In genomic region chr15:93519836-93520826, GRCm38 (mm10) we compare ENCODE assay signal across 8 mouse cellular contexts.
A peak's percentile ranks its signal among the peaks of the same experiment; 100 is the strongest.
DNase-seq lines count a peak whose midpoint lies in the region; ATAC-seq and TF ChIP-seq lines count a peak whose summit lies in the region.

No protein-coding gene starts in this region.

- no peak for DNase-seq in kidney, adult 18-20 months
- DNase-seq in forebrain, embryonic 14.5 days (ENCODE audit: low spot score), result peak; percentile 63
- peak; percentile 88 for DNase-seq in midbrain, embryonic 11.5 days (ENCODE audit: low spot score, missing footprints)
- no peak for DNase-seq in thymus, adult 2 months
- DNase-seq in urinary bladder, adult 18-20 months (ENCODE audit: low spot score in 2 of 2), result no peak

- H3K4me1 ChIP-seq in kidney, embryonic 14.5 days (ENCODE audit: control insufficient read depth, insufficient read depth, low read length), result peaks cover 30% of the 10 kb centered on the region
- H3K4me1 ChIP-seq in forebrain, embryonic 14.5 days (ENCODE audit: control insufficient read depth, insufficient read depth, low read length), result peaks cover 8% of the 10 kb centered on the region; the same call in 1 of the 2 replicates
- H3K4me1 ChIP-seq in intestine, embryonic 16.5 days (ENCODE audit: control insufficient read depth, insufficient read depth, low read length), result peaks cover 20% of the 10 kb centered on the region
- peaks cover 12% of the 10 kb centered on the region; the same call in 1 of the 2 replicates for H3K4me1 ChIP-seq in midbrain, embryonic 11.5 days (ENCODE audit: control insufficient read depth, insufficient read depth, low read length)
- peaks cover 5% of the 10 kb centered on the region; the same call in 1 of the 2 replicates for H3K4me1 ChIP-seq in thymus, adult 2 months (replicated peaks; ENCODE audit: control insufficient read depth, insufficient read depth, low read length)

- no peak for TF ChIP-seq POLR2A in thymus, adult 2 months (IDR thresholded peaks at IDR 0.05; ENCODE audit: control insufficient read depth, extremely low read depth, insufficient read depth, low read length, poor library complexity)

- no peaks in the 10 kb centered on the region for H3K9me3 ChIP-seq in kidney, embryonic 14.5 days (ENCODE audit: control insufficient read depth, low read length)
- no peaks in the 10 kb centered on the region for H3K9me3 ChIP-seq in forebrain, embryonic 14.5 days (replicated peaks; ENCODE audit: control insufficient read depth, low read length)
- no peaks in the 10 kb centered on the region for H3K9me3 ChIP-seq in intestine, embryonic 16.5 days (ENCODE audit: control insufficient read depth, low read length)
- H3K9me3 ChIP-seq in midbrain, embryonic 11.5 days (ENCODE audit: control insufficient read depth, low read length), result no peaks in the 10 kb centered on the region

- 10% methylated on average over 17 of the region's 17 CpGs for WGBS in kidney, embryonic 14.5 days
- WGBS in forebrain, embryonic 14.5 days, result 10% methylated on average over 17 of the region's 17 CpGs
- WGBS in intestine, embryonic 16.5 days, result 15% methylated on average over 17 of the region's 17 CpGs
- WGBS in midbrain, embryonic 11.5 days, result 7% methylated on average over 17 of the region's 17 CpGs
- WGBS in thymus, adult 2 months, result 37% methylated on average over 17 of the region's 17 CpGs

- TF ChIP-seq CTCF in thymus, adult 2 months (IDR thresholded peaks at IDR 0.05; ENCODE audit: borderline replicate concordance, control insufficient read depth, extremely low read depth, insufficient read depth, low read length, poor library complexity), result no peak

- H3K27me3 ChIP-seq in kidney, embryonic 14.5 days (ENCODE audit: control insufficient read depth, insufficient read depth, low read length), result no peaks in the 10 kb centered on the region
- H3K27me3 ChIP-seq in forebrain, embryonic 14.5 days (replicated peaks; ENCODE audit: control insufficient read depth, insufficient read depth, low read length), result no peaks in the 10 kb centered on the region
- H3K27me3 ChIP-seq in intestine, embryonic 16.5 days (replicated peaks; ENCODE audit: control insufficient read depth, insufficient read depth, low read length), result no peaks in the 10 kb centered on the region
- H3K27me3 ChIP-seq in midbrain, embryonic 11.5 days (ENCODE audit: control insufficient read depth, insufficient read depth, low read length), result peaks cover 27% of the 10 kb centered on the region
- H3K27me3 ChIP-seq in thymus, adult 2 months (ENCODE audit: control insufficient read depth, insufficient read depth, low read length), result no peaks in the 10 kb centered on the region

- no peak for ATAC-seq in kidney, embryonic 14.5 days (ENCODE audit: low FRiP score, low TSS enrichment)
- ATAC-seq in forebrain, embryonic 14.5 days, result no peak; the same call in 1 of the 2 replicates
- ATAC-seq in intestine, embryonic 16.5 days, result peak; percentile 38; the same call in 1 of the 2 replicates
- no peak for ATAC-seq in midbrain, embryonic 11.5 days (ENCODE audit: low FRiP score)
- no peak for ATAC-seq in megakaryocyte progenitor cell, adult 5-6 weeks (replicated peaks; ENCODE audit: poor library complexity)

- peak overlapping the region; percentile 79 for H3K9ac ChIP-seq in kidney, embryonic 14.5 days (ENCODE audit: low read depth, low read length)
- H3K9ac ChIP-seq in forebrain, embryonic 14.5 days (ENCODE audit: low read length), result peak overlapping the region; percentile 67; the same call in 1 of the 2 replicates
- H3K9ac ChIP-seq in intestine, embryonic 16.5 days (ENCODE audit: low read depth, low read length), result peak overlapping the region; percentile 76
- no peak overlapping the region; the same call in 1 of the 2 replicates for H3K9ac ChIP-seq in midbrain, embryonic 11.5 days (ENCODE audit: low read length)

- peak overlapping the region; percentile 95 for H3K4me2 ChIP-seq in kidney, embryonic 14.5 days (replicated peaks; ENCODE audit: low read depth, low read length)
- H3K4me2 ChIP-seq in forebrain, embryonic 14.5 days (ENCODE audit: low read length), result peak overlapping the region; percentile 95
- H3K4me2 ChIP-seq in intestine, embryonic 16.5 days (ENCODE audit: low read depth, low read length), result peak overlapping the region; percentile 94
- H3K4me2 ChIP-seq in midbrain, embryonic 11.5 days, result peak overlapping the region; percentile 91

- H3K27ac ChIP-seq in kidney, embryonic 14.5 days (ENCODE audit: low read depth, low read length), result peak overlapping the region; percentile 80
- no peak overlapping the region for H3K27ac ChIP-seq in forebrain, embryonic 14.5 days (ENCODE audit: low read depth, low read length)
- peak overlapping the region; percentile 85 for H3K27ac ChIP-seq in intestine, embryonic 16.5 days (ENCODE audit: low read length)
- H3K27ac ChIP-seq in midbrain, embryonic 11.5 days (ENCODE audit: low read depth, low read length), result no peak overlapping the region
- H3K27ac ChIP-seq in thymus, adult 2 months (ENCODE audit: control insufficient read depth, insufficient read depth, low read length), result no peak overlapping the region

- no peaks in the 10 kb centered on the region for H3K36me3 ChIP-seq in kidney, embryonic 14.5 days (ENCODE audit: control insufficient read depth, insufficient read depth, low read length)
- H3K36me3 ChIP-seq in forebrain, embryonic 14.5 days (ENCODE audit: control insufficient read depth, insufficient read depth, low read length), result no peaks in the 10 kb centered on the region
- no peaks in the 10 kb centered on the region for H3K36me3 ChIP-seq in intestine, embryonic 16.5 days (ENCODE audit: control insufficient read depth, insufficient read depth, low read length)
- no peaks in the 10 kb centered on the region for H3K36me3 ChIP-seq in midbrain, embryonic 11.5 days (ENCODE audit: control insufficient read depth, insufficient read depth, low read length)
- no peaks in the 10 kb centered on the region for H3K36me3 ChIP-seq in thymus, adult 2 months (ENCODE audit: control insufficient read depth, insufficient read depth, low read length)

- peak overlapping the region; percentile 79 for H3K4me3 ChIP-seq in kidney, embryonic 14.5 days (ENCODE audit: low read length)
- peak overlapping the region; percentile 67 for H3K4me3 ChIP-seq in forebrain, embryonic 14.5 days (ENCODE audit: low read depth, low read length)
- peak overlapping the region; percentile 82 for H3K4me3 ChIP-seq in intestine, embryonic 16.5 days (ENCODE audit: low read length)
- peak overlapping the region; percentile 65 for H3K4me3 ChIP-seq in midbrain, embryonic 11.5 days (ENCODE audit: low read depth, low read length)
- no peak overlapping the region for H3K4me3 ChIP-seq in thymus, adult 2 months (ENCODE audit: control insufficient read depth, insufficient read depth, low read length)

Comparison
In these comparisons a context has a peak if more than half of its experiments do, and no peak if none do; other contexts are left out.
1. H3K27ac ChIP-seq: peak in kidney, embryonic 14.5 days (single experiment) and intestine, embryonic 16.5 days (single experiment); none in forebrain, embryonic 14.5 days (single experiment), midbrain, embryonic 11.5 days (single experiment) and thymus, adult 2 months (single experiment).
2. DNase-seq: peak in forebrain, embryonic 14.5 days (single experiment) and midbrain, embryonic 11.5 days (single experiment); none in kidney, adult 18-20 months (single experiment), thymus, adult 2 months (single experiment) and urinary bladder, adult 18-20 months (0 of 2).
3. Peak in every context shown above with its lines, with median percentiles within 50 percentile points of each other: H3K4me2 ChIP-seq.